In the genomic region with DNA sequence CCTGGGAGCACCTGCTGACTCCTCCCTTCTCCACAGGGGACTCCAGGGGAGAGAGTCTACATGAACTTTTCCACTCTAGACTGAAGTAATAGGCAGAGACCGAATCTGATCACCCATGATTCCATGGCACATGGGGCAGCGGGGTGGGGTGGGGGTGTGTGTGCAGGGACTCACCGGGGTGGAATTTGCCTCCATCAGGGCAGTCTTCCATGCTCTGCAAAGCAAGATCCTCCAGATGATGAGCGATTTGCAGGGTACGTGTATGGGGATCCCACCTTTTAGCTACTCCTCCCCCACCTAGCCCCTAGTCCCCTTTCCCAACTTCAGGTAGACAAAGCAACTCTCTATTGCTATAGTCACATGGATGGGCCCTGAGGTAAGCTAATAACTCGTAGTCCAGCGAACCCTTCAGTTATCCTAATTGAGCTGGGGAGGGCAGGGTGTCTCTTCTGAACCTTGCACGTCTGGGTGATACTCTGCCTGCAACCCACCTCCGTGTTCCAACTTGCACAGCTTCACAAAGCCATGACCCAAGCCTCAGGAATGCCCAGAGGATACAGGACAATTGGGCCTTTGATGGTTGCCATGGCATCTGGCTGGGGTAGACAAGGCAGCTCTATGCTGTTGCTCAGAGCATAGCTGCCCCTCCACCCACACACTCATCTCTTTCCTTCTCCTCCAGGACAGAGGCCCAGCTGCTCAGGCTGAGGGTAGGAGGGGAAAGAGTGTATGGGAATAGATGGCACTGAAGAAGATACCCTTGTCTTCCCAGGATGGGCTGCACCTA, we compare ENCODE assay signal across 9 mouse cellular contexts. TPM values are rescaled to one million over a fixed set of nuclear protein-coding genes. Genes with fewer than 3 reads are reported as not detected.
DNase-seq lines count a peak whose midpoint lies in the region; ATAC-seq lines count a peak whose summit lies in the region.
"Had no signal": no experiment of that assay in that cellular context is flagged by ENCODE, and none has a peak within 500 bp of the region (broad histone marks: within the 10 kb centered on the region; RNA-seq: fewer than 3 reads in every experiment).

No protein-coding gene starts in this region.

- WGBS in hindbrain, embryonic 14.5 days = 51% methylated on average over 9 of the region's 9 CpGs
- WGBS in midbrain, embryonic 10.5 days = 67% methylated on average over 9 of the region's 9 CpGs

- no peak overlapping the region for H3K4me3 ChIP-seq in hindbrain, embryonic 14.5 days (replicated peaks; ENCODE audit: low read length)
- H3K4me3 ChIP-seq in midbrain, embryonic 10.5 days = peak overlapping the region; percentile 16

- H3K27me3 ChIP-seq in hindbrain, embryonic 14.5 days (ENCODE audit: control insufficient read depth, insufficient read depth, low read length) = no peaks in the 10 kb centered on the region
- H3K27me3 ChIP-seq in midbrain, embryonic 10.5 days (ENCODE audit: low read depth, poor library complexity, severe bottlenecking) = no peaks in the 10 kb centered on the region

- H3K4me1 ChIP-seq in hindbrain, embryonic 14.5 days (replicated peaks; ENCODE audit: control insufficient read depth, insufficient read depth, low read length) = no peaks in the 10 kb centered on the region
- peaks cover 41% of the 10 kb centered on the region for H3K4me1 ChIP-seq in midbrain, embryonic 10.5 days

- no peak overlapping the region for H3K4me2 ChIP-seq in hindbrain, embryonic 14.5 days (replicated peaks)

- peak overlapping the region; percentile 71 for H3K27ac ChIP-seq in hindbrain, embryonic 14.5 days
- peak overlapping the region; percentile 87 for H3K27ac ChIP-seq in midbrain, embryonic 10.5 days (replicated peaks)
- H3K27ac ChIP-seq: macrophage had no signal

- H3K9ac ChIP-seq in hindbrain, embryonic 14.5 days = no peak overlapping the region

- H3K9me3 ChIP-seq in hindbrain, embryonic 14.5 days (ENCODE audit: control insufficient read depth, low read length) = no peaks in the 10 kb centered on the region
- H3K9me3 ChIP-seq in midbrain, embryonic 10.5 days (replicated peaks) = no peaks in the 10 kb centered on the region

- H3K36me3 ChIP-seq in hindbrain, embryonic 14.5 days (replicated peaks; ENCODE audit: control insufficient read depth, insufficient read depth) = peaks cover 5% of the 10 kb centered on the region; the same call in 1 of the 2 replicates
- peaks cover 9% of the 10 kb centered on the region for H3K36me3 ChIP-seq in midbrain, embryonic 10.5 days

- ATAC-seq in hindbrain, embryonic 14.5 days (ENCODE audit: low FRiP score) = peak; percentile 86
- ATAC-seq in inflammation-experienced regulatory T-cells, adult 6 months = no peak

- peak; percentile 35 for DNase-seq in testis, postnatal 10 days (ENCODE audit: low spot score)
- DNase-seq in testis, postnatal 14 days (ENCODE audit: low spot score) = no peak
- DNase-seq in hindbrain, embryonic 14.5 days (ENCODE audit: low spot score) = peak; percentile 40
- peak; percentile 73 for DNase-seq in midbrain, embryonic 10.5 days (ENCODE audit: low spot score)
- no peak for DNase-seq in adrenal gland, adult 18-20 months (ENCODE audit: low spot score in 2 of 2)
- no peak for DNase-seq in c-Kit-positive CD71-positive TER-119-positive erythroid progenitor cells, embryonic 14.5 days (ENCODE audit: low spot score)
- DNase-seq in lung, postnatal 14 days = no peak

RNA-seq across cellular contexts. Expression of gene Plekhb1, which starts 8.5 kb away (rescaled TPM):
- polyA plus RNA-seq in hindbrain, embryonic 14.5 days (2014; fragmentation: Nextera tagmentation; extraction: Ambion mirVana) = 18.7 and 20.9 TPM in 2 replicates
- polyA plus RNA-seq in midbrain, embryonic 10.5 days (2016; fragmentation: Nextera tagmentation; extraction: Ambion mirVana) = 4.2 and 4.4 TPM in 2 replicates
- 1 to 10 TPM; 2.9 to 5.2 TPM for total RNA-seq in adrenal gland, adult 18-20 months (2021)
- polyA plus RNA-seq in inflammation-experienced regulatory T-cells, adult 6 months (2017; shearing (Covaris generic)) = under 1 TPM in 2 of 3 experiments, not detected in 1; 0.13 to 0.20 TPM
- polyA plus RNA-seq: macrophage had no signal

RNA-seq across cellular contexts. Expression of gene Mrpl48, which starts 45.6 kb away (rescaled TPM):
- polyA plus RNA-seq in hindbrain, embryonic 14.5 days (2014; fragmentation: Nextera tagmentation; extraction: Ambion mirVana) = 86.0 and 89.5 TPM in 2 replicates
- polyA plus RNA-seq in midbrain, embryonic 10.5 days (2016; fragmentation: Nextera tagmentation; extraction: Ambion mirVana) = 63.2 and 68.9 TPM in 2 replicates
- total RNA-seq in adrenal gland, adult 18-20 months (2021) = 10 to 100 TPM; 53.7 to 73.3 TPM
- 10 to 100 TPM; 62.3 to 77.2 (median 72.0) TPM for polyA plus RNA-seq in inflammation-experienced regulatory T-cells, adult 6 months (2017; shearing (Covaris generic))

RNA-seq across cellular contexts. Expression of gene Rab6a, which starts 46.5 kb away (rescaled TPM):
- 321 and 383 TPM in 2 replicates for polyA plus RNA-seq in hindbrain, embryonic 14.5 days (2014; fragmentation: Nextera tagmentation; extraction: Ambion mirVana)
- 98.2 and 105 TPM in 2 replicates for polyA plus RNA-seq in midbrain, embryonic 10.5 days (2016; fragmentation: Nextera tagmentation; extraction: Ambion mirVana)
- 10 to 100 TPM; 81.1 to 81.4 TPM for total RNA-seq in adrenal gland, adult 18-20 months (2021)
- polyA plus RNA-seq in inflammation-experienced regulatory T-cells, adult 6 months (2017; shearing (Covaris generic)) = 10 to 100 TPM; 12.0 to 13.4 (median 12.4) TPM

RNA-seq across cellular contexts. Expression of gene Fam168a, which starts 52.8 kb away (rescaled TPM):
- 117 and 124 TPM in 2 replicates for polyA plus RNA-seq in hindbrain, embryonic 14.5 days (2014; fragmentation: Nextera tagmentation; extraction: Ambion mirVana)
- 29.3 and 37.3 TPM in 2 replicates for polyA plus RNA-seq in midbrain, embryonic 10.5 days (2016; fragmentation: Nextera tagmentation; extraction: Ambion mirVana)
- total RNA-seq in adrenal gland, adult 18-20 months (2021) = 10 to 100 TPM; 48.1 to 48.4 TPM
- polyA plus RNA-seq in inflammation-experienced regulatory T-cells, adult 6 months (2017; shearing (Covaris generic)) = 10 to 100 TPM; 13.4 to 35.3 (median 26.6) TPM

Comparison
In these comparisons a context has a peak if more than half of its experiments do, and no peak if none do; other contexts are left out.
1. DNase-seq: peak in testis, postnatal 10 days (single experiment), hindbrain, embryonic 14.5 days (single experiment) and midbrain, embryonic 10.5 days (single experiment); none in testis, postnatal 14 days (single experiment), adrenal gland, adult 18-20 months (0 of 2), c-Kit-positive CD71-positive TER-119-positive erythroid progenitor cells, embryonic 14.5 days (single experiment) and lung, postnatal 14 days (single experiment).